Mouse (Mus musculus): ENCODE results near the gene Grem1. TPM values are rescaled to one million over a fixed set of nuclear protein-coding genes. Genes with fewer than 3 reads are reported as not detected.

The Grem1 gene
- total RNA-seq, 2 experiments from 2014 or later: 0.62 to 0.70 TPM

- DNase-seq (ENCODE audit: low spot score in 2 of 2): no peak
These were observed 728 bp downstream of the Grem1 start for GRCm38 (mm10) chr2:113757525-113758310.

- DNase-seq (ENCODE audit: low spot score in 2 of 2): no peak
These were observed 1.4 kb downstream of the Grem1 start for GRCm38 (mm10) chr2:113756924-113757524.

- no peak for DNase-seq (ENCODE audit: low spot score in 2 of 2)
These were observed 8.7 kb downstream of the Grem1 start for GRCm38 (mm10) chr2:113749721-113750120.

- no peak for DNase-seq (ENCODE audit: low spot score in 2 of 2)
These were observed 9.1 kb downstream of the Grem1 start for GRCm38 (mm10) chr2:113749309-113749708.

- no peak for DNase-seq (ENCODE audit: low spot score in 2 of 2)
These were observed 29.9 kb downstream of the Grem1 start for GRCm38 (mm10) chr2:113728581-113728980.

GRCm38 (mm10) chr2:113714801-113715200 is 43.6 kb downstream of the Grem1 start:
- DNase-seq (ENCODE audit: low spot score in 2 of 2): no peak

- DNase-seq (ENCODE audit: low spot score in 2 of 2): no peak
These were observed 45.0 kb downstream of the Grem1 start for GRCm38 (mm10) chr2:113713406-113713805.

GRCm38 (mm10) chr2:113707507-113707906 is 50.9 kb downstream of the Grem1 start:
- DNase-seq (ENCODE audit: low spot score in 2 of 2): no peak

GRCm38 (mm10) chr2:113701507-113701906 is 56.9 kb downstream of the Grem1 start:
- no peak for DNase-seq (ENCODE audit: low spot score in 2 of 2)

GRCm38 (mm10) chr2:113696647-113697046 is 61.8 kb downstream of the Grem1 start:
- no peak for DNase-seq (ENCODE audit: low spot score in 2 of 2)

- no peak for DNase-seq (ENCODE audit: low spot score in 2 of 2)
These were observed 62.2 kb downstream of the Grem1 start for GRCm38 (mm10) chr2:113696222-113696621.

Other genes starting within 250 kb of the Grem1 start
- 10 to 100 TPM; 66.3 to 68.0 TPM for gene Scg5, start 70.5 kb upstream of the Grem1 start, total RNA-seq (2021)
- gene Arhgap11a, start 90.0 kb upstream of the Grem1 start, total RNA-seq (2021): 10 to 100 TPM; 23.5 to 25.3 TPM